Mouse (Mus musculus): ENCODE measurements at regions not wholly inside any gene's neighbourhood (a gene's known extent, or its start where the extent isn't known, plus 50 kb on each side); places are given as distances from the start of the nearest gene placed in this dataset.

- DNase-seq (ENCODE audit: low spot score in 2 of 2), result no peak
Observed at GRCm38 (mm10) chr4:84214523-84214922, 460.6 kb downstream of the Bnc2 start.

GRCm38 (mm10) chr4:84218961-84219360 is 456.1 kb downstream of the Bnc2 start:
- DNase-seq (ENCODE audit: low spot score in 2 of 2), result no peak

GRCm38 (mm10) chr4:84222057-84222717 is 452.9 kb downstream of the Bnc2 start:
- DNase-seq (ENCODE audit: low spot score in 2 of 2), result no peak

- DNase-seq (ENCODE audit: low spot score in 2 of 2), result no peak
Observed at GRCm38 (mm10) chr4:84222805-84223335, 452.2 kb downstream of the Bnc2 start.

GRCm38 (mm10) chr4:84224556-84224955 is 450.5 kb downstream of the Bnc2 start:
- DNase-seq (ENCODE audit: low spot score in 2 of 2), result no peak
